Mouse (Mus musculus) bone marrow, adult 2 months (tissue): ENCODE measurements around the gene Gm10490.

ENCODE experiments used
- CTCF ChIP-seq: fragments of 200-500 bp; IDR thresholded peaks from 2 replicates; pipeline ENCODE4 v1.5.1; 2011; ENCODE audit warnings: low read length, control low read depth; ENCODE audit not compliant: control insufficient read depth, insufficient read depth
- POLR2A ChIP-seq: fragments of 200-500 bp; IDR thresholded peaks from 2 replicates; pipeline ENCODE4 v1.6.1; 2011; ENCODE audit warnings: low read depth, mild to moderate bottlenecking, control low read depth, low read length, borderline replicate concordance; ENCODE audit not compliant: control insufficient read depth

- TF ChIP-seq POLR2A (no peak), CTCF (no peak)
Observed at GRCm38 (mm10) chrX:7910473-7910872, 1.1 kb downstream of the Gm10490 start.
